In genomic region chr12:87177631-87178030, GRCm38 (mm10) we compare ENCODE assay signal across 19 mouse cellular contexts. TPM values are rescaled to one million over a fixed set of nuclear protein-coding genes. Genes with fewer than 3 reads are reported as not detected.
"Had no signal": no experiment of that assay in that cellular context is flagged by ENCODE, and none has a peak within 500 bp of the region (broad histone marks: within the 10 kb centered on the region; RNA-seq: fewer than 3 reads in every experiment).

No protein-coding gene starts in this region.

- DNase-seq: lung, adult 18-20 months; lung, embryonic 14.5 days; lung, postnatal 10 days; lung, postnatal 4 days; midbrain, embryonic 14.5 days; right cerebral cortex, adult 18-20 months; right cerebral cortex, postnatal 25 days; right cerebral cortex, postnatal 4 days; spleen, adult 18-20 months; thymus, adult 18-20 months; thymus, postnatal 14 days; thymus, postnatal 36 days had no signal

- H3K27ac ChIP-seq: midbrain, embryonic 10.5 days; midbrain, embryonic 12.5 days; neural tube, embryonic 13.5 days; neural tube, embryonic 15.5 days had no signal

- H3K9me3 ChIP-seq: midbrain, embryonic 10.5 days; midbrain, embryonic 12.5 days; neural tube, embryonic 13.5 days; neural tube, embryonic 15.5 days had no signal

- H3K27me3 ChIP-seq: midbrain, embryonic 12.5 days; neural tube, embryonic 13.5 days; neural tube, embryonic 15.5 days had no signal

- H3K4me3 ChIP-seq: midbrain, embryonic 10.5 days; midbrain, embryonic 12.5 days; myocyte; neural tube, embryonic 13.5 days; neural tube, embryonic 15.5 days had no signal

- H3K4me1 ChIP-seq: midbrain, embryonic 10.5 days; midbrain, embryonic 12.5 days had no signal

RNA-seq across cellular contexts. Expression of gene Samd15, which starts 21.9 kb away (rescaled TPM):
- total RNA-seq: megakaryocyte-erythroid progenitor cell, adult 5-6 weeks had no signal
- polyA plus RNA-seq: small intestine, adult 2 months had no signal
